Mouse (Mus musculus) lung, postnatal 0 days (tissue): ENCODE data around the gene Gm15517.
"Not testable (repeated sequence)": the region's sequence is repeated elsewhere in the genome, so short reads cannot be mapped to it uniquely, and the experiment has no call there.

Source experiments
- CTCF ChIP-seq: IDR thresholded peaks from 2 replicates; pipeline ENCODE4 v1.5.1; 2016; ENCODE audit warnings: antibody characterized with exemption, mild to moderate bottlenecking
- EP300 ChIP-seq: IDR thresholded peaks from 2 replicates; pipeline ENCODE4 v1.6.1; 2016; ENCODE audit warnings: antibody characterized with exemption, mild to moderate bottlenecking, control low read depth

DNA sequence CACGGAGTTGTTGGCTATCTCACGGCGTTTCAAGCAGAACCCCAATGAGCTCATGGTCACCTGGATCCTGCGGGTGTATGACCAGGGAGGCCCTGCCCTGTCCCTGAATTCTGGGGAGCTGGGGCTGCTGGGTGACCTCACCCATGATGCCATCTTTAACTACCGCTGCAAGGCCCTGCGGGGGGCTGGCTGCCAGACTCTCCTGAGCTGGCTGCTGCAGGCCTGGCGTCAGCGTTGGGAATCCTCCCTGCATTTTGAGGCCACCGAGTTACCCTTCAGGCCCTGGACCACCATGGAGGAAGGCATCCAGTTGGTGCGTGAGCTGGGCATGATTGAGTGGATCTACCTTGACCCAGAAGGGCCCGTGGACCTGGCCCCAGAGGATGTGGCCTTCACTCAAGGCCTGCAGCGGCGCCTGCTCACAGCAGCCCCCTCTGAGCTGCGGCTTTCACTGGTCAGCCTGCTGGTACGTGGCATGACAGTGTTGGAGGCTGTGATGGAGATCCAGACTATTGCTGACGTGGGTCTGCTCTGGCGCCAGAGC lies 10.4 kb upstream of the Gm15517 start:
- not testable (repeated sequence) for TF ChIP-seq CTCF, EP300
